Mouse (Mus musculus) MEL (cell line): ENCODE data around the gene Stn1. TPM values are rescaled to one million over a fixed set of nuclear protein-coding genes. Genes with fewer than 3 reads are reported as not detected.

Experiments
- DNase-seq: peaks from one replicate; pipeline ENCODE4 v3.0.0; 2011; ENCODE audit warnings: low read depth, low spot score
- H3K27ac ChIP-seq: 2 replicates; pipeline ENCODE4 v1.5.1; 2012; ENCODE audit warnings: low read depth, mild to moderate bottlenecking, control low read depth, low read length, moderate library complexity; ENCODE audit not compliant: control insufficient read depth
- H3K27me3 ChIP-seq, 2 experiments: fragments of 150-350 bp in 1 of 2; sonication (generic) in 1 of 2; 2 replicates each; pipeline ENCODE4 v1.6.1; 2012; ENCODE audit warnings: low read length in 2 of 2, mild to moderate bottlenecking in 2 of 2, improper control_type of control experiment in 1 of 2, moderate library complexity in 1 of 2; ENCODE audit not compliant: insufficient read depth in 2 of 2, control insufficient read depth in 1 of 2
- H3K36me3 ChIP-seq, 2 experiments: 2 replicates each; pipeline ENCODE4 v1.6.1; 2012 to 2014; ENCODE audit warnings: low read length in 2 of 2, improper control_type of control experiment in 1 of 2, inconsistent platforms in 1 of 2, mild to moderate bottlenecking in 1 of 2; ENCODE audit not compliant: insufficient read depth in 2 of 2, control insufficient read depth in 1 of 2
- H3K4me1 ChIP-seq, 2 experiments: fragments of 150-350 bp in 1 of 2; sonication (generic) in 1 of 2; 2 replicates each; pipeline ENCODE4 v1.6.1; 2012; ENCODE audit warnings: low read length in 2 of 2, improper control_type of control experiment in 1 of 2, mild to moderate bottlenecking in 1 of 2; ENCODE audit not compliant: insufficient read depth in 2 of 2, control insufficient read depth in 1 of 2
- H3K4me3 ChIP-seq, 2 experiments: fragments of 150-350 bp in 1 of 2; sonication (generic) in 1 of 2; 2 replicates each; pipeline ENCODE4 v1.5.1; 2012; ENCODE audit warnings: low read depth in 2 of 2, low read length in 2 of 2, mild to moderate bottlenecking in 2 of 2, moderate library complexity in 2 of 2, control low read depth in 1 of 2, improper control_type of control experiment in 1 of 2; ENCODE audit not compliant: control insufficient read depth in 1 of 2, insufficient read depth in 1 of 2
- H3K79me2 ChIP-seq: 2 replicates; pipeline ENCODE4 v1.6.1; 2012; ENCODE audit warnings: mild to moderate bottlenecking, low read length, moderate library complexity; ENCODE audit not compliant: control insufficient read depth, poor library complexity, insufficient read depth
- H3K9ac ChIP-seq: 2 replicates; pipeline ENCODE4 v1.6.1; 2012; ENCODE audit warnings: low read depth, mild to moderate bottlenecking, control low read depth, low read length, moderate library complexity; ENCODE audit not compliant: control insufficient read depth, poor library complexity, severe bottlenecking
- H3K9me3 ChIP-seq: fragments of 150-350 bp; sonication (generic); replicated peaks from 2 replicates; pipeline ENCODE4 v1.6.1; 2012; ENCODE audit warnings: mild to moderate bottlenecking, low read length, improper control_type of control experiment, moderate library complexity; ENCODE audit not compliant: insufficient read depth
- BHLHE40 ChIP-seq: IDR thresholded peaks from 2 replicates; pipeline ENCODE4 v1.6.1; 2012; ENCODE audit warnings: low read depth, mild to moderate bottlenecking, inconsistent platforms, low read length, improper control_type of control experiment, borderline replicate concordance
- EP300 ChIP-seq, 2 experiments: IDR thresholded peaks; 2 replicates each; pipeline ENCODE4 v1.6.1; 2011; ENCODE audit warnings: improper control_type of control experiment in 2 of 2, low read length in 2 of 2, low read depth in 1 of 2, mild to moderate bottlenecking in 1 of 2
- ETS1 ChIP-seq: IDR thresholded peaks from 2 replicates; pipeline ENCODE4 v1.6.1; 2012; ENCODE audit warnings: low read depth, mild to moderate bottlenecking, inconsistent platforms, low read length, improper control_type of control experiment, moderate library complexity
- GABPA ChIP-seq: IDR thresholded peaks from 2 replicates; pipeline ENCODE4 v1.6.1; 2012; ENCODE audit warnings: low read depth, mild to moderate bottlenecking, inconsistent platforms, low read length, improper control_type of control experiment, moderate library complexity
- HCFC1 ChIP-seq: IDR thresholded peaks from 2 replicates; pipeline ENCODE4 v1.6.1; 2012; ENCODE audit warnings: low read depth, mild to moderate bottlenecking, inconsistent platforms, low read length, improper control_type of control experiment, moderate library complexity
- KAT2A ChIP-seq: conservative IDR thresholded peaks from 2 replicates; pipeline ENCODE4 v1.6.1; 2012; ENCODE audit warnings: low read depth, low read length, improper control_type of control experiment, inconsistent platforms
- MAZ ChIP-seq: IDR thresholded peaks from 2 replicates; pipeline ENCODE4 v1.6.1; 2012; ENCODE audit warnings: low read depth, mild to moderate bottlenecking, inconsistent platforms, low read length, improper control_type of control experiment
- MEF2A ChIP-seq: IDR thresholded peaks from 2 replicates; pipeline ENCODE4 v1.6.1; 2014; ENCODE audit warnings: low read depth, mild to moderate bottlenecking, inconsistent platforms, low read length, improper control_type of control experiment; ENCODE audit not compliant: poor library complexity, insufficient replicate concordance, severe bottlenecking; ENCODE audit errors: extremely low read depth
- MYB ChIP-seq: IDR thresholded peaks from 2 replicates; pipeline ENCODE4 v1.6.1; 2011; ENCODE audit warnings: mild to moderate bottlenecking, low read depth, low read length, improper control_type of control experiment
- NRF1 ChIP-seq: IDR thresholded peaks from 2 replicates; pipeline ENCODE4 v1.6.1; 2014; ENCODE audit warnings: low read depth, mild to moderate bottlenecking, inconsistent platforms, low read length, improper control_type of control experiment, moderate library complexity; ENCODE audit not compliant: poor library complexity, insufficient read depth, severe bottlenecking
- POLR2AphosphoS2 ChIP-seq: IDR thresholded peaks from 2 replicates; pipeline ENCODE4 v1.6.1; 2011; ENCODE audit warnings: low read length, improper control_type of control experiment
- RAD21 ChIP-seq: IDR thresholded peaks from 2 replicates; pipeline ENCODE4 v1.6.1; 2011; ENCODE audit warnings: mild to moderate bottlenecking, low read depth, low read length, improper control_type of control experiment
- RCOR1 ChIP-seq: IDR thresholded peaks from 2 replicates; pipeline ENCODE4 v1.6.1; 2012; ENCODE audit warnings: low read depth, mild to moderate bottlenecking, inconsistent platforms, low read length, improper control_type of control experiment
- USF1 ChIP-seq: IDR thresholded peaks from 2 replicates; pipeline ENCODE4 v1.6.1; 2014; ENCODE audit warnings: low read depth, mild to moderate bottlenecking, inconsistent platforms, low read length, improper control_type of control experiment, moderate library complexity
- USF2 ChIP-seq, 2 experiments: IDR thresholded peaks; 2 replicates each; pipeline ENCODE4 v1.6.1; 2011 to 2012; ENCODE audit warnings: improper control_type of control experiment in 2 of 2, low read length in 2 of 2, borderline replicate concordance in 1 of 2, inconsistent platforms in 1 of 2, low read depth in 1 of 2, mild to moderate bottlenecking in 1 of 2; ENCODE audit not compliant: insufficient read depth in 1 of 2
- ZMIZ1 ChIP-seq: IDR thresholded peaks from 2 replicates; pipeline ENCODE4 v1.6.1; 2012; ENCODE audit warnings: low read depth, mild to moderate bottlenecking, inconsistent platforms, low read length, improper control_type of control experiment, moderate library complexity
- polyA plus RNA-seq, 2 experiments: library from polyadenylated mRNA; stranded (reverse) in 1 of 2; unstranded in 1 of 2; fragments of >175 nt in 1 of 2; fragments of >200 nt in 1 of 2; gene quantifications; 2 replicates each; pipeline versions ENCODE4 v1.2.1 to v1.2.4; 2012; ENCODE audit warnings: low replicate concordance in 2 of 2, low read depth in 1 of 2; ENCODE audit not compliant: insufficient read length in 2 of 2, insufficient read depth in 1 of 2, missing spikeins in 1 of 2
- total RNA-seq: library from RNA; depleted of rRNA; stranded (reverse); fragments of 300-350 nt; gene quantifications from 2 replicates; pipeline ENCODE4 v1.2.3, GENCODE M21; 2012

Stn1 gene
- total and polyA plus RNA-seq, 3 experiments = 9.7 to 13.6 TPM; not detected in 1

GRCm38 (mm10) chr19:47483346-47483745 is 54.0 kb downstream of the Stn1 start:
- no peak overlapping the region for H3K4me3 ChIP-seq
- DNase-seq = no peak
- no peaks in the 10 kb centered on the region for H3K36me3 ChIP-seq
- H3K9ac ChIP-seq = no peak overlapping the region
- peaks cover 0 to 1% of the 10 kb centered on the region in 2 experiments; a peak in 1 of 4 replicates for H3K27me3 ChIP-seq
- no peak overlapping the region for H3K27ac ChIP-seq
- H3K9me3 ChIP-seq = no peaks in the 10 kb centered on the region
- H3K4me1 ChIP-seq = no peaks in the 10 kb centered on the region
- no peak for TF ChIP-seq BHLHE40
- TF ChIP-seq MEF2A = no peak
- no peak for TF ChIP-seq USF2 (IDR thresholded peaks at IDR 0.05; ENCODE audit: borderline replicate concordance in 1 of 2, insufficient read depth in 1 of 2, low read depth in 1 of 2, low read length in 2 of 2)
- TF ChIP-seq MAZ = no peak
- TF ChIP-seq ZMIZ1 = no peak
- TF ChIP-seq RAD21 = no peak
- TF ChIP-seq GABPA = no peak
- no peak for TF ChIP-seq USF1
- TF ChIP-seq ETS1 = no peak
- TF ChIP-seq POLR2AphosphoS2 = no peak
- TF ChIP-seq RCOR1 = no peak
- no peaks in the 10 kb centered on the region for H3K79me2 ChIP-seq

GRCm38 (mm10) chr19:47473453-47473852 is 63.9 kb downstream of the Stn1 start:
- TF ChIP-seq NRF1 = no peak
- Histone ChIP-seq H3K27ac (no peak overlapping the region), H3K4me3 (no peak overlapping the region)

DNA sequence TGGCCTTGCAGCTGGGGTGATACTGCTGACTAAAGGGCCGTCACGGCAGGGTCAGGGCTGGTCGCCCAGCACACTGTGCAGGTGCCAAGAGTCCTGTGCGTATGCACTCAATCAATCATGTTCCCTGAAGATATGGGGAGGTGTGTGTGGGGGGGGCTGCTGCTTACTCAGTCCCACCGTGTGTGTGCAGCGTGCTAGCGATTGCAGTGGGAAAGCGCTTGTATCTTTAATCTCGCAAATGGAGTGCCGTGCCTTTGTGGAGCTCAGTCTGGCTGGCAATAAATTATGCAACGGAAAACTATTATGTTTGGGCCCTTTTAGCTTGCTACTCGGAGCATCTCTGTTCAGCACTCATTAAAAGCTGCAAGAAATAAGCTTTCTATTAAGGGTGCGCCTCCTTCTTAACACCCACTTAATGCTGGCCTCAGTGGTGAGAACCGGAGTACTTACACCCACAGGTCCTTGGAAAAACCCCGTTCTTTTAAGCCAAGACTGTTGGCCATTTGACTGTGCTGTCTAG is 64.4 kb downstream of the Stn1 start:
- no peak overlapping the region for H3K9ac ChIP-seq
- DNase-seq = no peak
- TF ChIP-seq EP300 (IDR thresholded peaks at IDR 0.05; ENCODE audit: low read depth in 1 of 2, low read length in 2 of 2) (no peak), USF1 (no peak), MYB (no peak), KAT2A (no peak), HCFC1 (no peak), RAD21 (no peak), ZMIZ1 (no peak)
- TF ChIP-seq, all 39 proteins: peak for 0
- Histone ChIP-seq H3K79me2 (no peaks in the 10 kb centered on the region), H3K36me3 (no peaks in the 10 kb centered on the region), H3K9me3 (no peaks in the 10 kb centered on the region), H3K4me3 (no peak overlapping the region), H3K4me1 (no peaks in the 10 kb centered on the region), H3K27ac (no peak overlapping the region), H3K27me3 (peaks cover 0 to 4% of the 10 kb centered on the region in 2 experiments; a peak in 2 of 4 replicates)

More at GRCm38 (mm10) chr19:47473453-47473852, 63.9 kb downstream of the Stn1 start:
- H3K36me3 ChIP-seq = no peaks in the 10 kb centered on the region
- H3K9ac ChIP-seq = no peak overlapping the region
- H3K9me3 ChIP-seq = no peaks in the 10 kb centered on the region
- peaks cover 0 to 4% of the 10 kb centered on the region in 2 experiments; a peak in 2 of 4 replicates for H3K27me3 ChIP-seq
- no peaks in the 10 kb centered on the region for H3K4me1 ChIP-seq
- no peaks in the 10 kb centered on the region for H3K79me2 ChIP-seq
- DNase-seq = no peak
